Comparison of ENCODE assay signal across 19 mouse cellular contexts in the genomic region with DNA sequence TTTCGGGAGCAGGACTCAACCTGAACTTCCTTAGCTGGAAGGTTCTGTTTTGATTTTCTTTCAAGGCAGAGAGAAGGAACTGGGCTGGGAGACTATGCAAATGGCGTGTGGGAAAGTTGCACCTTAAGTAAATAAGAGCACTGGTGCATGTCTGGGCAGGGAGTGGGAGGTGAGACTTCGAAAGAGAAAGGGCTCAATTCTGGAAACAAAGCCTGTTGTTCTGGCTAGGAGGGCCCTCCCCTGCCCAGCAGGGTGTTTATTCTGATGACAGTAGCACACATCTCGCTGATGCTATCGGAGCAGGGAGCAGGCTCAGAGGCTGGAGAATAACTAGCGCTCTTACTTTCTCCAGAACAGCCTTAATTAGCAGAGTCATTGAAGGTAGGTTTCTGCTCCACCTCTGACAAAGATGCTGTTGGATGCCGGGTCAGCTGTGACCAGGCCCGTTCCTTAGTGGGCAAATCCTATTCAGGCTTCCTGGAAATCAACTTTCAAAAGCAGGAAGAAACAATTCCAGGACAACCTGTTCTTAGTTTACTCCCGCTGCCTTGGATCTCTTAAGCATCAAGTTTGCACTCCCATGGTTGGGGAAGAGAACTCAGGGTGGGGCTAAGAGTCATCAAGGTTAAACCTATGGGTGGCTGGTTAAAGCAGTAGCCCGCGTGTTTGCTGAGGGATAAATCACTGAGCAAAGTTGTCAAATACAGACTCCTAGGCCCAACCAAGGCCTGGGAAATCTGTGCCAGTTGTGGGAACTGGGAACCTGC. TPM values are rescaled to one million over a fixed set of nuclear protein-coding genes. Genes with fewer than 3 reads are reported as not detected.
DNase-seq lines count a peak whose midpoint lies in the region; ATAC-seq lines count a peak whose summit lies in the region.
"Had no signal": no experiment of that assay in that cellular context is flagged by ENCODE, and none has a peak within 500 bp of the region (broad histone marks: within the 10 kb centered on the region; RNA-seq: fewer than 3 reads in every experiment).

No protein-coding gene starts in this region.

- H3K9ac ChIP-seq in kidney, embryonic 16.5 days (replicated peaks; ENCODE audit: low read length), result no peak overlapping the region
- H3K9ac ChIP-seq in stomach, embryonic 16.5 days (ENCODE audit: low read length), result no peak overlapping the region
- H3K9ac ChIP-seq: forebrain, embryonic 15.5 days; lung, embryonic 14.5 days; midbrain, embryonic 15.5 days had no signal

- H3K4me3 ChIP-seq in kidney, embryonic 16.5 days (ENCODE audit: low read length), result no peak overlapping the region
- H3K4me3 ChIP-seq in embryonic facial prominence, embryonic 10.5 days, result no peak overlapping the region
- H3K4me3 ChIP-seq in stomach, embryonic 16.5 days (replicated peaks; ENCODE audit: low read length), result no peak overlapping the region
- H3K4me3 ChIP-seq: forebrain, embryonic 15.5 days; left cerebral cortex, adult 2 months; midbrain, embryonic 15.5 days had no signal

- peak overlapping the region; percentile 62 for H3K27ac ChIP-seq in kidney, embryonic 16.5 days (ENCODE audit: low read length)
- H3K27ac ChIP-seq in embryonic facial prominence, embryonic 10.5 days (replicated peaks), result peak overlapping the region; percentile 22; the same call in 1 of the 2 replicates
- H3K27ac ChIP-seq in stomach, embryonic 16.5 days (ENCODE audit: low read length), result peak overlapping the region; percentile 68
- H3K27ac ChIP-seq: forebrain, embryonic 15.5 days; left cerebral cortex, adult 2 months; midbrain, embryonic 15.5 days had no signal

- H3K36me3 ChIP-seq in kidney, embryonic 16.5 days (ENCODE audit: insufficient read depth, low read length), result peaks cover 39% of the 10 kb centered on the region
- peaks cover 69% of the 10 kb centered on the region for H3K36me3 ChIP-seq in embryonic facial prominence, embryonic 10.5 days (replicated peaks)
- H3K36me3 ChIP-seq in stomach, embryonic 16.5 days (ENCODE audit: control insufficient read depth, insufficient read depth, low read length), result peaks cover 14% of the 10 kb centered on the region; the same call in 1 of the 2 replicates
- H3K36me3 ChIP-seq: forebrain, embryonic 15.5 days; midbrain, embryonic 15.5 days had no signal

- peaks cover 56% of the 10 kb centered on the region for H3K4me1 ChIP-seq in kidney, embryonic 16.5 days (ENCODE audit: insufficient read depth, low read length)
- peaks cover 80% of the 10 kb centered on the region for H3K4me1 ChIP-seq in embryonic facial prominence, embryonic 10.5 days
- peaks cover 34% of the 10 kb centered on the region for H3K4me1 ChIP-seq in stomach, embryonic 16.5 days (ENCODE audit: control insufficient read depth, insufficient read depth, low read length)

- peak; percentile 71 for ATAC-seq in kidney, embryonic 16.5 days (ENCODE audit: low FRiP score, low TSS enrichment)
- ATAC-seq in stomach, embryonic 16.5 days (ENCODE audit: insufficient read depth, low FRiP score), result peak; percentile 59; the same call in 1 of the 2 replicates
- ATAC-seq: forebrain, embryonic 15.5 days; midbrain, embryonic 15.5 days had no signal

- DNase-seq in kidney, adult 11 months, result no peak
- DNase-seq in urinary bladder, postnatal 25 days (ENCODE audit: low spot score), result peak; percentile 34
- no peak for DNase-seq in urinary bladder, postnatal 10 days (ENCODE audit: low spot score)
- no peak for DNase-seq in embryonic facial prominence, embryonic 10.5 days (ENCODE audit: low spot score)
- DNase-seq in thymus, postnatal 14 days, result no peak
- DNase-seq in layer of hippocampus, postnatal 25 days (ENCODE audit: extremely low spot score in 1 of 2, low spot score in 1 of 2), result no peak
- DNase-seq: cerebellum, adult 2 months; gastrocnemius, postnatal 25 days; kidney, adult 9 months; liver; thymus, postnatal 4 days had no signal

- WGBS in kidney, embryonic 16.5 days, result 30% methylated on average over 11 of the region's 11 CpGs
- 29% methylated on average over 11 of the region's 11 CpGs for WGBS in embryonic facial prominence, embryonic 10.5 days
- 51% methylated on average over 11 of the region's 11 CpGs for WGBS in stomach, embryonic 16.5 days

- H3K9me3 ChIP-seq in kidney, embryonic 16.5 days (ENCODE audit: low read length), result no peaks in the 10 kb centered on the region
- H3K9me3 ChIP-seq in embryonic facial prominence, embryonic 10.5 days, result no peaks in the 10 kb centered on the region
- no peaks in the 10 kb centered on the region for H3K9me3 ChIP-seq in stomach, embryonic 16.5 days (replicated peaks; ENCODE audit: control insufficient read depth, low read length)
- H3K9me3 ChIP-seq: forebrain, embryonic 15.5 days; midbrain, embryonic 15.5 days had no signal

- no peaks in the 10 kb centered on the region for H3K27me3 ChIP-seq in kidney, embryonic 16.5 days (ENCODE audit: insufficient read depth, low read length)
- H3K27me3 ChIP-seq in embryonic facial prominence, embryonic 10.5 days (replicated peaks; ENCODE audit: low read depth, poor library complexity, severe bottlenecking), result peaks cover 11% of the 10 kb centered on the region; the same call in 1 of the 2 replicates
- no peaks in the 10 kb centered on the region for H3K27me3 ChIP-seq in stomach, embryonic 16.5 days (ENCODE audit: control insufficient read depth, insufficient read depth, low read length)
- H3K27me3 ChIP-seq: CH12.LX; forebrain, embryonic 15.5 days; midbrain, embryonic 15.5 days had no signal

- no peak overlapping the region for H3K4me2 ChIP-seq in kidney, embryonic 16.5 days (replicated peaks; ENCODE audit: low read depth, low read length)
- H3K4me2 ChIP-seq in stomach, embryonic 16.5 days (ENCODE audit: low read depth, low read length), result no peak overlapping the region
- H3K4me2 ChIP-seq: forebrain, embryonic 15.5 days; heart, embryonic 11.5 days; lung, embryonic 14.5 days; midbrain, embryonic 15.5 days had no signal

RNA-seq across cellular contexts. Expression of a gene that starts 18.0 kb away (rescaled TPM):
- polyA plus RNA-seq in kidney, embryonic 16.5 days (2015; fragmentation: Nextera tagmentation; extraction: Ambion mirVana), result 37.9 and 49.2 TPM in 2 replicates
- 18.4 and 22.2 TPM in 2 replicates for polyA plus RNA-seq in embryonic facial prominence, embryonic 10.5 days (2016; fragmentation: Nextera tagmentation; extraction: Ambion mirVana)
- 10.9 and 12.0 TPM in 2 replicates for polyA plus RNA-seq in stomach, embryonic 16.5 days (2015; fragmentation: Nextera tagmentation; extraction: Ambion mirVana)
- total RNA-seq in layer of hippocampus, postnatal 25 days (2021), result 10 to 100 TPM in 1 of 2 experiments, 1 to 10 TPM in 1; 8.3 to 11.3 TPM
- total RNA-seq: CH12.LX had no signal
